Mouse (Mus musculus) testis, adult 2 months (tissue): ENCODE data around the gene Map2. TPM values are rescaled to one million over a fixed set of nuclear protein-coding genes. Genes with fewer than 3 reads are reported as not detected.

Source experiments
- H3K27ac ChIP-seq: fragments of 200-500 bp; 2 replicates; pipeline ENCODE4 v1.5.1; 2012; ENCODE audit warnings: low read depth, low read length; ENCODE audit not compliant: control insufficient read depth, insufficient read depth
- H3K27me3 ChIP-seq: fragments of 200-500 bp; 2 replicates; pipeline ENCODE4 v1.6.1; 2012; ENCODE audit warnings: mild to moderate bottlenecking, low read length, moderate library complexity; ENCODE audit not compliant: control insufficient read depth, insufficient read depth
- H3K36me3 ChIP-seq: fragments of 200-500 bp; 2 replicates; pipeline ENCODE4 v1.6.1; 2012; ENCODE audit warnings: mild to moderate bottlenecking, low read length; ENCODE audit not compliant: control insufficient read depth, insufficient read depth
- H3K4me1 ChIP-seq: fragments of 200-500 bp; 2 replicates; pipeline ENCODE4 v1.6.1; 2012; ENCODE audit warnings: low read length; ENCODE audit not compliant: control insufficient read depth, insufficient read depth
- H3K4me3 ChIP-seq: fragments of 200-500 bp; 2 replicates; pipeline ENCODE4 v1.5.1; 2012; ENCODE audit warnings: low read depth, mild to moderate bottlenecking, low read length, moderate library complexity, mixed read lengths; ENCODE audit not compliant: control insufficient read depth
- CTCF ChIP-seq: fragments of 200-500 bp; IDR thresholded peaks from 2 replicates; pipeline ENCODE4 v1.5.1; 2012; ENCODE audit warnings: low read depth, mild to moderate bottlenecking, inconsistent platforms, low read length, moderate library complexity; ENCODE audit not compliant: control insufficient read depth, insufficient read depth, insufficient replicate concordance
- POLR2A ChIP-seq: fragments of 200-500 bp; IDR thresholded peaks from 2 replicates; pipeline ENCODE4 v1.6.1; 2012; ENCODE audit warnings: low read depth, mild to moderate bottlenecking, inconsistent platforms, low read length, moderate library complexity; ENCODE audit not compliant: control insufficient read depth
- polyA plus RNA-seq: library from polyadenylated mRNA; depleted of rRNA; stranded (reverse); fragments of >200 nt; gene quantifications from 2 replicates; pipeline ENCODE4 v1.2.3, GENCODE M21; 2012

The Map2 gene
- polyA plus RNA-seq, 1 experiment = 89.4 TPM

GRCm38 (mm10) chr1:66395826-66396225 is 220.8 kb downstream of the Map2 start:
- H3K4me3 ChIP-seq = no peak overlapping the region
- H3K27ac ChIP-seq = no peak overlapping the region
- H3K4me1 ChIP-seq = no peaks in the 10 kb centered on the region
- H3K36me3 ChIP-seq = no peaks in the 10 kb centered on the region
- TF ChIP-seq CTCF (no peak), POLR2A (no peak)
- no peaks in the 10 kb centered on the region for H3K27me3 ChIP-seq

DNA sequence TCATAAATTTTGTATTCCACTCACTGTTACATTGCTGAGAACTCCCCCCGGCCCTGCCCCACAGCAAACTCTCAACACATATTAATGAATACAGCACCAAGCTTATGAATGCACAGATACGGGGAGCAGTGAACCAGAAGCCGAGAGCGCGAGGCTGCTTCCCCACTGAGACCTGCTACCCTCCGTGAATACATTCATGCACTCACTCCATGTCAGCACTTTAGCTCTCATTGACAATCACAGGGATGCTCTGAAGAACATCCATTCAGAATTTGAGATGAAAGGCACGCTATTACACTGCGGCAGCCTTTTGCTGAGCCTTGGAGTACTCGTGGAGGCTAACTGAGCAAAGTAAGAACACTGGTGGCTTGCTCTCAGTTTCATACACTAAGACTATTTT is 226.8 kb downstream of the Map2 start:
- no peaks in the 10 kb centered on the region for H3K4me1 ChIP-seq
- TF ChIP-seq POLR2A = no peak
- TF ChIP-seq CTCF = no peak
- H3K36me3 ChIP-seq = no peaks in the 10 kb centered on the region
- no peaks in the 10 kb centered on the region for H3K27me3 ChIP-seq
- H3K4me3 ChIP-seq = no peak overlapping the region
- H3K27ac ChIP-seq = no peak overlapping the region

- H3K4me3 ChIP-seq = no peak overlapping the region
These were observed 232.3 kb downstream of the Map2 start for GRCm38 (mm10) chr1:66407270-66407967.

GRCm38 (mm10) chr1:66418360-66418759 is 243.3 kb downstream of the Map2 start:
- H3K36me3 ChIP-seq = no peaks in the 10 kb centered on the region
- no peaks in the 10 kb centered on the region for H3K4me1 ChIP-seq
- no peak overlapping the region for H3K27ac ChIP-seq

More at GRCm38 (mm10) chr1:66407270-66407967, 232.3 kb downstream of the Map2 start:
- no peaks in the 10 kb centered on the region for H3K27me3 ChIP-seq
- no peaks in the 10 kb centered on the region for H3K4me1 ChIP-seq
- H3K27ac ChIP-seq = no peak overlapping the region
- 0 out of 2 replicates have a peak, but pooled peaks have one; percentile 12 for TF ChIP-seq CTCF
- no peak for TF ChIP-seq POLR2A
- no peaks in the 10 kb centered on the region for H3K36me3 ChIP-seq

DNA sequence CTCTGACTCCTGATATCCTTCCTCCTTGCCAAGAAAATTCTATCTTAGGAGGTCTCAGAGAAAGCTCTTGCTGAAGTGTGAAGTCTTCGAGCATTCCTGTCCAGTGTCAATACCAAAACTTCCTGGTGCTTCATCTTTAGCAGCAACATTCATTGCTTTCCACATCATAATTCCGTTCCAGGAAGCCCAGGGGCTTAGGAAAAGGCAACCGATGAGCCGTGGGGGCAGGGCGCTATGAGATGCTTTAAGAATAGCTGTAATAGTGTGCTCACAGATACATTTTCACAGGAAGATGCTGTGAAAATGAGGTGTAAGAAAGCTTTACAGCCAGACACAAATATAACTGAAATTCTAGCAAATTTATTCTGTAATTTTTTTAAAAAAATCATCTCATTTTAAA is 251.0 kb downstream of the Map2 start:
- Histone ChIP-seq H3K36me3 (no peaks in the 10 kb centered on the region), H3K27ac (no peak overlapping the region), H3K4me1 (no peaks in the 10 kb centered on the region), H3K4me3 (no peak overlapping the region), H3K27me3 (no peaks in the 10 kb centered on the region)
- TF ChIP-seq POLR2A = no peak
- no peak for TF ChIP-seq CTCF

More at GRCm38 (mm10) chr1:66418360-66418759, 243.3 kb downstream of the Map2 start:
- TF ChIP-seq CTCF (no peak), POLR2A (no peak)
- Histone ChIP-seq H3K4me3 (no peak overlapping the region), H3K27me3 (no peaks in the 10 kb centered on the region)

- TF ChIP-seq CTCF = no peak
- no peak for TF ChIP-seq POLR2A
- H3K4me3 ChIP-seq = no peak overlapping the region
- no peaks in the 10 kb centered on the region for H3K36me3 ChIP-seq
- H3K27me3 ChIP-seq = no peaks in the 10 kb centered on the region
- H3K27ac ChIP-seq = no peak overlapping the region
- no peaks in the 10 kb centered on the region for H3K4me1 ChIP-seq
These were observed 255.9 kb downstream of the Map2 start for GRCm38 (mm10) chr1:66430962-66431361.

DNA sequence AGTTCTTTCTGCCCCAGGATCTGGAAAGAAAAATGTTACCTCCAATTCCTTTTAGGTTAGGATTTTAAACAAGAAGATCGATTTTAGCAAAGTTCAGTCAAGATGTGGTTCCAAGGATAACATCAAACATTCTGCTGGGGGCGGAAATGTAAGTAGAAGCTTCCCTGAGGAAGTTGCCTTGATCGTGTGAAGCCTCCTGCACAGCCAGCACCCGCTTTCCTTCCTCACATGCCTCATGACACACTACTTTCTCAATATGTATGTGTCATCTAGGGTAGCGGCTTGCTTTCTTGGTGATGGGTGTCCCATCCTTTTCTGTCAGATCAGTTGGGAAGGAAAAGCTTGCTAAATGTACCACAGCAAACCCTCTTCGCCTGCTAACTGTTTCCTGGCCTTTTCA is 256.4 kb downstream of the Map2 start:
- no peaks in the 10 kb centered on the region for H3K4me1 ChIP-seq
- no peak overlapping the region for H3K27ac ChIP-seq
- no peak overlapping the region for H3K4me3 ChIP-seq
- TF ChIP-seq CTCF (no peak), POLR2A (no peak)
- no peaks in the 10 kb centered on the region for H3K36me3 ChIP-seq
- no peaks in the 10 kb centered on the region for H3K27me3 ChIP-seq
